Mouse (Mus musculus) cerebral cortex, adult 2 months (tissue): ENCODE measurements around the gene T.

Source experiments
- WGBS: fragments of 180-500 bp; shearing (Covaris S2); methylation state at CpG from one replicate; pipeline ENCODE4 v1.1.7; 2018; 5-methylcytosine and 5-hydroxymethylcytosine counted together

Gene T

DNA sequence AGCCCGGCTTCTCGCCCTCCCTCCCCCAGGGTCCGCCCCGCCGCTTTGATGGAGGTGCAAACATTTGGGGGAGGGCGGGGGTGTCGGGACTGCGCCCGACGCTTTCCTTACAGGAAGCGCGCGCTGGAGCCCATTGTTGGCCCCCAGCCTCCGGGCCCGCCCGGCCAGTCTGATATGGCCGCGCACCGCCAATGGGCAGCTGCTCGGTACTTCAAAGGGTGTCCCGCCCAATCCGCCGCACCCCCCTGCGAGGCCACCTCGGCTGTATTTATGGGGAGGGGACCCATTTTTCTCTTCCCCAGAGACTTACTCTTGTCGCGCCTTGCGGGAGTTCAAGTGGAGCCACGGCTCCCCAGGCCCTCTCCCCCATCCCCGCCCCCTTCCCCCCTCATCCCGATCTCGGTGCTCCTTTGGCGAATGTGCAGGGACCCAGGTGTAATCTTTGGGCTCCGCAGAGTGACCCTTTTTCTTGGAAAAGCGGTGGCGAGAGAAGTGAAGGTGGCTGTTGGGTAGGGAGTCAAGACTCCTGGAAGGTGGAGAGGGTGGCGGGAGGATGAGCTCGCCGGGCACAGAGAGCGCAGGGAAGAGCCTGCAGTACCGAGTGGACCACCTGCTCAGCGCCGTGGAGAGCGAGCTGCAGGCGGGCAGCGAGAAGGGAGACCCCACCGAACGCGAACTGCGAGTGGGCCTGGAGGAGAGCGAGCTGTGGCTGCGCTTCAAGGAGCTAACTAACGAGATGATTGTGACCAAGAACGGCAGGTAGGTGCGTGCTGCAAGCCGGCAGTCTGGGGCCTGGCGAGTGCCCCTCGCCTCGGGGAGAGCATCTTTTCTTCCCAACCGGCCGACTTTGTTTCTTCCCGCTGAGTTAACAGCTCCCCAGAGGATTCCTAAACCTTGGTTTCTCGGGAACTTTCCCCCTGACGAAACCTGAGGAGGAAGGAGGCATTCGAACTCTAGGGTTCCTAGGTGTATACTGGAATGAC is at the start of gene T:
T (plus strand) TSS at position 446 of the 983 bp plus-strand sequence.
- WGBS: 4% methylated on average over 65 of the region's 65 CpGs

DNA sequence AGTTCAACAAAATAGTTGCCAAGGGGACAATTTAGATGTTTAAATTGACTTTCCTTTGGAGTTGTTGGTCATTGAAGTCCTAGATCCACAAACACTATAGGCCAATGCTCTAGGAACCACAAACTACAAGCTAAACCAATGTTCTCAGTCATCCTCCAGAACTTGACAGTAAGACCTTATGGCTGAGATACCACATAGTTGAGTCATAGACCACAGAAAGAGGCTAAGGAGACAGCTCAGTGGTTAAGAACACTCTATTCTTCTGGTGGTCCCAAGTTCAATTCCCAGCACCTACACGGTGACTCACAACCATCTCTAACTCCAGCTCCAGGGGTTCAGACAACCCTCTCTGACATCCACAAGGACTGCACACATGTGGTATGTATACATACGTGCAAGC is 48.8 kb upstream of the T start:
- WGBS: 97% methylated on average over 2 of the region's 2 CpGs

DNA sequence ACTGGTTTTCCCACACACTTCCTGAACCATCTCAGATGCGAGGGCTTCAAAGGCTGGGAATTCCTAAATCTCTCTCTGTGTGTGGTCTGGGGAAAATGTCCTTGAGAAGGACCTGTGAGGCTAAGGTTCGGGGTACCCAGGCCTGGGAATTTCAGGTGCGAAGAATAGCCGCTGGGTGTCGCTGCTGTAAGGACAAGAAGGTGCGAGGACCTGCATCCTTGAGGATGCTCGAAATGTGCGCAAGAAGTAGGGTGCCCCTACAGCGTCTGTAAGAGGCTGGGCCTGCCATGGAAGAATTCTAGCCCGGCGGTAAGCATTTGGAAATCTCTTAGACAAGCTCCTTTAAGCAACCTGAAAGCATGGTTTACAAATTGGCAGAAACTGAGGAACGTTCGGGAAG is 45.8 kb upstream of the T start:
- 12% methylated on average over 13 of the region's 13 CpGs for WGBS

DNA sequence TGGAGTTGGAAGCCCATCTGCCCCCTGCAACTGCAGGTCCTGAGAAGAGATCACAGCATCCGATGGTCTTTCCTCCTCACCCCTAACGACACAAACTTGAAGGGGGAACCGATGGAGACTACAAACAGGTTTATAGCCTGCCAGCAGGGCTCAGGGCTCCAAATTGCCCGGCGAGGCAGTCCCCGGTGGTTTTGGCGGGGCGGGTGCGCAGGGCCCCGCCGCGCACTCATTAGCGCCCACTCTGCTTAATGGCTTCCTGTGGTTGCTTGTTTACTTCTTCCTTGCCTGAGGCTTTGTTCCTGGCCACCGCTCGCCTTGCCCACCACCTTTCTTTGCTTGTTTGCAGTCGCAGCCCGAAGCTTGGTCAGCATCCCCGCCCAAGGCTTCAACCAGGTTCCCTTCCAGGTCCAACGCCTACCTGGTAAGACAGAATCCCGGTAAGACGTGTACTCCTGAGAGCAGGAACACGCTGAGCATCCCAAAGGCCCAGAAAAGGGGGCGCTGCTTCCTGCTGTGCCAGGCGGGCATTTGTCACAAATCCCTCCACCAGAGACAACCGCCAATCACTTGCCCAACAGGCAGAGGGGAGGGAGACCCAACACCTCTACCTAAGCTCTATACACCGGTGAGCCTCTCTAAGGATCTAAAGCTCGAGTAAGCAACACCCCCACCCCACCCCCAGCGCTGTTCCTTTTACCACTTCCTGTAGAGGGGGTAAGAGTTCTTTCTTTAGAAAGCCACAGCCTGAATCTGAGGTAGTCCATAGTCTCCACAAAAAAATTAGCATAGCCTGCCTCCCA is 45.0 kb upstream of the T start:
- 6% methylated on average over 28 of the region's 28 CpGs for WGBS

DNA sequence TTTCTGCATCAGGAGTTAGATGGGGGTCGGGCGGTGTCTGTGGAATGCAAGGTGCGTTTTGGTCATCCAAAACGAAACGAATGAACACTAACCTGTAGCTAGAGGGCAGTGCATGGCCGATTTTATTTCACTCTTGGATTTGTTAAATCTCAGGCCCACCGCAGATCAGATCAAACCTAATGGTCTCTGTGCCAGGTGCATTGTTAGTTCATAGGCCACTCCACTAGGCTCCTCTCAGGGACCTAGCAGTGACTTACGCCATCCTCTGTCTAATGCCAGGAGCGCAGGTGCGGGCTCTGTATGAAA is 44.5 kb upstream of the T start:
- 26% methylated on average over 10 of the region's 10 CpGs for WGBS

DNA sequence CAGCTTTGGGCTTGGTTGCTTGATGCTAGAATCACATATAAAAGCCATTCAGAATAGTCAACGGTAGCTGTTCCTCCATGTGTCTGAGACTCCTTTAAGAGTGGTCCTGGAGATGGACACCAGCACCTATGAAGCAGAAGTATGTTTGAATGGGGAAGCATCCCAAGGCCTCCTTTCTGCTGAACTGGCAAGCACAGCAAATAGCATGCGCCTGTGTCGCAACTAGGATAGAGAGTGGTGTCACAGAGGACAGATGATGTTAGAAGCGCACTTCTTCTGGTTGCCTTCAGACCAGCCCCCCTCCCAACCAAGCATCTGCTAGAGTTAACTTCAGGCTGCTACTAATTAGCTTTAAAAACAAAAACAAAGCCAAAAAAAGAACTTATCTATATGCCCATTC is 43.7 kb upstream of the T start:
- 80% methylated on average over 4 of the region's 4 CpGs for WGBS

DNA sequence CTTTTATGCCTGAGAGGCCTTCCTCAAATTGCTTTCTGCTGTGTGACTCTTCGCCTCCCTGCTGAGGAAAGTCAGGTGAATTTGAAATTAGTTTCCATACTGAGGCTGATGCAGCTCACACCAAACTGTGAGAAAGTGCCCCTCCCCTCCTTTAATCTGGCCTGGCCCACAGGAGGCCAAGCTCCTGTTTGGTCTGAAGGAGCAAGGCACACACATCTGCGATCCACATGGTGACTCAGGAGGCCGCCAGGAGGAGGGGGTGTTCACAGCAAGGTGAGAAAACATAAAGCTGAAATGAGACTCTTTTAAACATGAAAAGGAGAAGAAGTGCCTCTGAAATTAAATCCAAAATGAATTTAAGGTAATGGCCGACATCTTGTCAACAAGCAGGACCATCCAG is 37.9 kb upstream of the T start:
- 64% methylated on average over 4 of the region's 4 CpGs for WGBS

DNA sequence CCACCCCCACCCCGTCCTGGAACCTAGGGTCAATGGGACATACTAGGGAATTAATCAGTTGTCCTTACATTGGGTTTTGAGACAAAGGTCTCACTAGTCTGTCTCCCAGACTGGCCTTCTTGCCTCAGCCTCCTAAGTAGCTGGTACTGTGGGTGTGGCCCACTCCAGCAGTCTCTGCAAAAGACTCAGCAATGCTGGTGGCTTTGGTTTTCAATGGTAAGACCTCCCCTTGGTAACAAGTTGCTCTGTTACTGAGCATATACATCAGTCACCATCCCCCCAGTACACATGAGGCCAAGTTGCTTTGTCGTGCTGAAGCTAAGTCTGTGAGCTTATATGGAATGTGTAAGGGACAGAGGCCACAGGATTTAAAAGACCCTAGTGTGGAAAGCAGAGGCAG is 36.3 kb upstream of the T start:
- 82% methylated on average over 2 of the region's 2 CpGs for WGBS

DNA sequence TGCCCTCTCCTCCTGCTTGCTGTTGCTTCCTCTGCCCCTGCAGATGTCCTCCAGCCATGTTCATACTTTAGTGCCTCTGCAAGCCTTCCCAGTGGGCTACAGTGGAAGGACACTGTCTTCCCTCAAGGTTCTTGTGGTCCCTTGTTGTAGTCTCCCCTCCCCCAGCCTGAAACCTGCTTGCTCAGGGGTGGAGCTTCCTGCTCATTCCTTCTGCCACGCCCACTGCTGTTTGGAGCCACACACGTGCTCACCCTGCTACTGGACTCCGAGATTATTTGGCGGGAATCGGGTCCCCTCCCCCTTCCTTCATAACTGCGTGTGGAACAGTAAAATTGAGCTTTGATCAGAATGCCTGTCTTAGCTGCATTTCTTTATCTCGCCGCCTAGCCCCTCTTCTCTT is 30.3 kb upstream of the T start:
- WGBS: 70% methylated on average over 8 of the region's 8 CpGs

DNA sequence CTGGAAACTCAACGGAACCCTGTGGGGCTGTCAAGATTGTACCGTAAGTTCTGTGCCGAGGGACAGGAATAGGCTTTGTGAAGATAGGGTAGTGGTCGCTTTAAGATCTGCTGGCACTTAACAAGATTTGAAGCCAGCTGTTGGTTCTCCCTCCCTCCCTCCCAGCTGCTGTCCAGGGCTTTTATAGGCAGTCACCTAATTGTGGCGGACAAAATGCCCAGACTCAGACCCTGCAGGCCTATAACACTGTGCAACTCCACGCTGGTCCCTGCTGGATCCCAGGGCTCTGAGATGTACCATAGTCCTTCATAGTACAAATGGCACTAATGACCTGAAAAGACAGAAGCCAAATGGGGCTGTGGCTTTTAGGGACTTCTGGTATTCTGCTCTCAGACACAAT is 27.9 kb upstream of the T start:
- 65% methylated on average over 6 of the region's 6 CpGs for WGBS

DNA sequence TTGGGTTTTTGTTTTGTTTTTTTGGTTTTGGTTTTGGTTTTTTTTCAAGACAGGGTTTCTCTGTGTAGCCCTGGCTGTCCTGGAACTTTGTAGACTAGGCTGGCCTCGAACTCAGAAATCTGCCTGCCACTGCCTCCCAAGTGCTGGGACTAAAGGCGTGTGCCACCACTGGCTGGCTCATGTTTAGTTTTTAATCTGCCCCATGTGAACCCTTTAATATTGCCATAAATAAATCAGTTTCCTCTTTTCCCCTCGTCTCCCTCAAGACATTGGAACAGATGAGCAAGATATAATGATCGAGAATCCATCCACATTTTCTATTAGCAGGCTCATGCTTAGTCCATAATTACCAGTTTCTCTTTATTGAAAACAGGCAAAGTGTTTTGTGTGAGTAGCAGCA is 26.2 kb upstream of the T start:
- WGBS: 90% methylated on average over 4 of the region's 4 CpGs

DNA sequence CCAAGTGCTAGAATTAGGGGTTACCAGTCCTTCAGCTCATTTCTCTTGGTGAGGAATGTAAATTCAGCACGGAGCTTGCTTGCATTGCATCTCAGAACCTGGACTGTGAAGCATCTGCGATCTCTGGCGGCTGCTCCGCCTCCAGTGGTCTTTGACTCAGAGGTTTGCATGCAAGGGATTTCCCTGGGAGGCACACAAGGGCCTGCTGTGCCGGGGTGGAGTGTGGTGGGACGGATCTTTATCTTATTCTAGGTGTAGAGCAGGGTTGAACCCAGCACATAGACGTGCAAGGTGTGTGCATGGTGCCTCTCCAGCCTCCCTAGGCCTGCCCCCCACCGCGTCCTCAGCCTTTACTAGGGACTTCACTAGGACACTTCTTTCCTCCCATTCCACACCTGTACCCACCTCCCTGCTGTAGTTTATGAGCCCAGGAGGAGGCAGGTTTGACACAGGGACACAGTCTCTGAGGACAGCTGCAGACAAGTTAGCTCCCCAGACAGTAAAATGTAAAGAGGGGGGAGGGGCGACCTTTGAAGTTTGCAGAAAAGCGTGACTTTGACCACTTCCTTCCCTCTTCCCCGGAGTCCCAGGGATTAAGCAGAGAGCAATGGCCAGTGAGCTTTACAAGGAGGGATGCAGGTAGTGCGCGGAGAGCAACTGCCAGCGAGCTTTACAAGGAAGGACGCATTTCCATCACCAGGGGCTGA is 25.5 kb upstream of the T start:
- WGBS: 37% methylated on average over 16 of the region's 16 CpGs

DNA sequence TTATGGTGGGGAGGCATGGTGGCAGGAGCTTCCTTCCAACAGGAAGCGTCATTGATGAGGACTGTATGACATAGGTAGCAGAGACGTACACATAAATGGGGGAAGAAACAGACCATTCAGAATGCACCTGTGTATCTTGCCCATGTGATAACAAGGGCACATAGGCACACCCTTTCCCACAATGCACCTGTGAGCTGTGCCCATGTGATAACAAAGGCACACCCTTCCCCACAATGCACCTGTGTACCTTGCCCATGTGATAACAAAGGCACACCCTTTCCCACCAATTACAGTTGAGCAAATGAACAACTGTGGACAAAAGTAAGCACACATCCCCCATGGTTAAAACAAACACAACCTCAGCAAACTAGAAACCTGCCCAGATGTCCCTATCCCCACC is 23.9 kb upstream of the T start:
- WGBS: 96% methylated on average over 2 of the region's 2 CpGs

DNA sequence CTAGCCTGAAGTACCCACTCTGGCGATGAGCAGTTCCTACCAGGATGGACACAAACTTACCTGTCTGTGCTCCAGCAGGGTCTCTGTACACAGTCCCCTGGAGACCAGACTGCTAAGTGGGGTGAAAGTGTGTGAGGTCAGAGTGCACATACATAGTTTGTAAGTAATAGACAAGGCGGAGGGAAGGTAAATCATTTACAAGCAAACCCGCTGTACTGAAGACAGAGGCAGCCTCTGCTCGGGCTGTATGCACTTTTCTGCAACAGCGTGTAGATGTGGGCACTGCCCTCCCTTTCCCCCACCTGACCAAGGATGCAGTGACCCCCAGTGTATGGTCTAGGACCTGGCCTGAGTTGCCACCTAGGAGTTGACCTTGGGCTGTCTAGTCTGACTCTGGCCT is 20.6 kb upstream of the T start:
- WGBS: 93% methylated on average over 5 of the region's 5 CpGs

DNA sequence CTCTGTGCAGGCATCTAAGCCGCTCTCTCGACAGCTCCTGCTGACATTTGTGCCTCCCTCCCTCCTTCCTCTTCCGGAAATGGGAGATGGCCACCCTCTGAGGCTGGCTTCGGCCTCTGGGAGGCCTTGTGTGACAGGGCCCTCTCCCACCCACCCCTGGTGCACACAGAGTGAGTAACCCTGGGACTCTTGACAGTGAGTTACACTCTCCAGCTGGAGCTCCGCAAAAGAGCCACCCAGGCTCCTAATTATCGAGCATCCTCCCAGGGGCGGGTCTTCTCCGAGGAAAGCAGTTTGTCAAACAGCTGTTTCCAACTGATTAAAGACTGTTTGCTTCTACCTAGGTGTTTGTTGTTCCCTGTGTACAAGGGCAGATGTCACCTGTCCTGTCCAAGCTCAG is 18.7 kb upstream of the T start:
- 63% methylated on average over 8 of the region's 8 CpGs for WGBS

DNA sequence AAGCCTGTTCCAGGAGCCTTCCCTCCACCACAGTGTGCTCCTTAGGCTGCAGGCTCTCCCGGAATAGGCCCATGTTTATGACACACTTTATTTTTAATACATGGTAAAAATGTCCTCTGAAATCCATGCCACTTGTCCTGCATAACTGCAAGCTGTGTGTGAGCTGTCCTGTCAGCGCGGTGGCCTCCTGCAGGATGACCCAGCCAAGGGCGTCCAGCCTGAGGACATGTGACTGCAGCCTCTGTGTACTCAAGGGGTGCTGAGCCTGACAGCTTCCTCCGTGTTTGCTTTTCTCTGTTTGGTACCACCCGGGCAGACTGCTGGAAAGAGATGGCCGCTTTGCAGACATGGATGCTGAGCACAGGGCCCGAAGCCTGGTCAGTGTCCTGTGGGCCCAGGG is 17.4 kb upstream of the T start:
- 78% methylated on average over 8 of the region's 8 CpGs for WGBS

DNA sequence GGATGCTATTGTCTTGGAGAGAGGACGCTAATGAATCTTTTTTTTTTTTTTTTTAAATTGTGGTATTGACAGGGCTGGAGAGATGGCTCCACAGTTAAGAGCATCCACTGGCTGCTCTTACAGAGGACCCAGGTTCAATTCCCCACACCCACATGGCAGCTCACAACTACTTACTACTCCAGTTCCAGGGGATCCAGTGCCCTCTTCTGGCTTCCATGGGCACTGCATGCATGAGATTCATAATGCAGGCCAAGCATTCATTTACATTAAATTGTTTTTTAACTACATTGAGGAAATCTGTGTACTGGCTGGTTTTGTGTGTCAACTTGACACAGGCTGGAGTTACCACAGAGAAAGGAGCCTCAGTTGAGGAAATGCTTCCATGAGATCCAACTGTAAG is 13.5 kb upstream of the T start:
- 91% methylated on average over 1 of the region's 1 CpGs for WGBS

DNA sequence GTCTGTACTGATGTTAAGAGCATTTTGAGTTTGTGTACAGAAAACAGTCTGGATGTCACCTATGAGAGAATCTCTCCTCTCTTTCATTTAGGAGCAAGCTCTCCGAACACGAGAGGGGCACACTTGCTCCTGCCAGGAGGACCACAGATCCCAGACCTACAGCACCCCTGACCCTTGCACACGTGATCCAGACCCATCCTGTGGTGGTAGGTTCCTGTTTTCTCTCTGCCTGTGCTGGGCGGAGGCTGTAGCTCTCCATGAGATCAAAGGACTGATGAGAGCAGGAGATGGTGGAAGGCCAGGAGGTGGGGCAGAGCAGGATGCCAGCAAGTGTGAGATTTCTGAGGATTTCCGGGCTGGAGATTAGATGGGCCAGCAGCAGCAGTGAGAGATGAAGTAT is 12.7 kb upstream of the T start:
- WGBS: 65% methylated on average over 5 of the region's 5 CpGs

DNA sequence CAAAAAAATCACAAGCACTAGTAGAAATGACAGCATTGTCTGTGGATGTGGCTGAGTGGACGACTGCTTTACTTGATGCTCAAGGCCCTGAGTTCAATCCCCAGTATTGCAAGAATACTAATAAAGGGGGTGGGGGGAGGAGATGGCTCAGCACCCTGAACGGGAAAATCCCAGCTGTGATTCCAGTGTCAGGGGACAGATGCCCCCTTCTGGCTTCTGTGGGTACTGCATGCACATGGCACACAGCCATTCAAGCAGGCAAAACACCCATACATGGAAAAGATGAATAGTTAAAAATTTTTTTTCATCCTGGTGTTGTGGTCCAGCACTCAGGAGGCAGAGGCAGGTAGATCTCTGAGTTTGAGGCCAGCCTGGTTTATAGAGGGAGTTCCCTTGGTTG is 10.9 kb upstream of the T start:
- 62% methylated on average over 2 of the region's 2 CpGs for WGBS

DNA sequence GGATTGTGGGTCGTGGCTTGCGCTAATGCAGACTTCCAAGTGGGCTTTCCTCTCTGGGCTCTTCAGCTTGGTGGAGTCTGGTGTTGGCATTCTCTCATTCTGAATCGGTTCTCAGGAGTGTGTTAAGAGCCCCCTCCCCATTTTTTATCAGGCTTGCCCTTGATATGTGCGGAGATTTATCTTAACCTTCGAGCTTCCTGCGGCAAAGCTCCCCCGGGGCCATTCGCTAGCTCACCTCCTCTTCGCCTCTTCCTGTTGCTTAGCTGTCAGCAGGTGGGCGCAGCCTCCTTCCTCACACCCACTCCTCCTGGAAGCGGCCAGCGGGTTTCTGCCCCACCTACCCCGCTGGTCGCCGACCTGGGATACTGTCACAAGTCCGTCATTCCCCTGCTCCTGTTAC is 4.8 kb upstream of the T start:
- 6% methylated on average over 16 of the region's 16 CpGs for WGBS

DNA sequence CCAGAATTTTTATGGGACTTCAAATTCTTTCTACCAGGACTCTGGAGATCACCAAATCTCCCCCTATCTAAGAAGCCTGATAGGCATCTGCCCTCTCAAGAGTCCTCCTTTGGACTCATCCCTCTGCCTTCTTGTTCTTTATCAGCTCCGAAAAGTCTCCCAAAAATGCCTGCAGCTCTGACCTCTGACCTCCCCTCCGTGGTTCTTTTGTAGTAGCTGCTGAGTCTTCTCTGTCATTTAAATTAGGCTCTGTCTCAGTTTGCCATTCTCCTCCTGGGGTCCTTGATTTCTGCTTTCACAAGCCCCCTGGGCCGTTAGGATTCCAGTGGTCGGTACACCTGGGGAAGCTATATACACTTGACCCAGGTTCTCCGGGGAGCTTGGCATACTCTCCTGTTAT is 4.3 kb upstream of the T start:
- 11% methylated on average over 5 of the region's 5 CpGs for WGBS

DNA sequence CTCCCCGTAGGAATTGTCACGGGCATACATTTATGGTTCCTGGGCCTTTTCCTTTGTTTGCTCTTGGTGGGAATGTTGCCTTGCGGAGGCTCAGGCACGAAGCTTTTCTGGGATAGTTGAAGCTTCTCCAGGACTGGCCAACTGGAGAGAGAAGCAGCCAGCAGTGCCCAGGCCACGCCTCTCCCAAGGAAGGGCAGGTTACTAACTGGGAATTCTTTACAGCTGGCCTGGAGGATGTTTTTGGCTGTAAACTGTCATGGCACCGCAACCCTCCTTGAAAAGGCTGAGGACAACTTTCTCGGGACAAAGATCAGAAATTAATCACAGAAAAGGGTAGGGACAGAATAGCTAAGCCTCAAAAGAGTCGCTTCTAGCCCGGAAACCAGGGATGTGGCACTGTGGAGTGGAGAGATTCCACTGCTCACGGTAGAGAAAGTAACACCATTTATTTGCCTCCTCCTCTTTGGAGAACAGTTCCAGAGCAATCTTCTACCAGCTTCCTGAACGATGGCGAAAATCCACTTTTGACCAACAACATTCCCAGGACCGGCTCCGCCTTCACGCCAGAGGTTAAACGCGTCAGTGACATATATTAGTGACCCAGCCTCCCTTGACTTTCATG is 1.9 kb upstream of the T start:
- 17% methylated on average over 17 of the region's 17 CpGs for WGBS
